Mouse (Mus musculus): ENCODE data around the gene Med23. TPM values are rescaled to one million over a fixed set of nuclear protein-coding genes. Genes with fewer than 3 reads are reported as not detected.
A peak's percentile ranks its signal among the peaks of the same experiment; 100 is the strongest.

Gene Med23
- polyA plus RNA-seq, 1 experiment from 2014 or later, result 25.6 TPM

- no peaks in the 10 kb centered on the region for H3K27me3 ChIP-seq
- ATAC-seq, result no peak
- POLR2A ChIA-PET, result no interaction called here
- DNase-seq (ENCODE audit: low read depth, low spot score), result no peak
- CTCF ChIA-PET, result interaction anchor here (1.2 kb wide), 1 partner anchor 20 kb away, joined by 3 read pairs; no protein-coding TSS in a partner anchor
- in situ Hi-C loops (cut with MboI; ENCODE audit: low pct_unique_long_range_greater_than_20kb), result no loop called here
- TF ChIP-seq CTCF (IDR thresholded peaks at IDR 0.05), result no peak
These were observed 38.2 kb upstream of the Med23 start for GRCm38 (mm10) chr10:24831377-24832095.

GRCm38 (mm10) chr10:24832306-24832705 is 37.5 kb upstream of the Med23 start:
- DNase-seq (ENCODE audit: low read depth, low spot score) (no peak), ATAC-seq (no peak)
- ChIA-PET CTCF (no interaction called here), POLR2A (no interaction called here)
- H3K27me3 ChIP-seq, result no peaks in the 10 kb centered on the region
- in situ Hi-C loops (cut with MboI; ENCODE audit: low pct_unique_long_range_greater_than_20kb), result no loop called here
- no peak for TF ChIP-seq CTCF (IDR thresholded peaks at IDR 0.05)

- no peak for DNase-seq (ENCODE audit: low read depth, low spot score)
- CTCF ChIA-PET, result no interaction called here
- POLR2A ChIA-PET, result no interaction called here
- TF ChIP-seq CTCF (IDR thresholded peaks at IDR 0.05), result no peak
- in situ Hi-C loops (cut with MboI; ENCODE audit: low pct_unique_long_range_greater_than_20kb), result no loop called here
- ATAC-seq, result no peak
- H3K27me3 ChIP-seq, result no peaks in the 10 kb centered on the region
These were observed 35.0 kb upstream of the Med23 start for GRCm38 (mm10) chr10:24834634-24835371.

GRCm38 (mm10) chr10:24835702-24836342 is 34.0 kb upstream of the Med23 start:
- CTCF ChIA-PET, result interaction anchor here (1.2 to 2.3 kb wide), 3 partner anchors 9 to 46 kb away, joined by 3 to 6 read pairs (median 4); no protein-coding TSS in a partner anchor
- no peaks in the 10 kb centered on the region for H3K27me3 ChIP-seq
- in situ Hi-C loops (cut with MboI; ENCODE audit: low pct_unique_long_range_greater_than_20kb), result no loop called here
- ATAC-seq (no peak), DNase-seq (ENCODE audit: low read depth, low spot score) (no peak)
- TF ChIP-seq CTCF (IDR thresholded peaks at IDR 0.05), result no peak
- POLR2A ChIA-PET, result no interaction called here

GRCm38 (mm10) chr10:24836366-24837038 is 33.3 kb upstream of the Med23 start:
- ATAC-seq (no peak), DNase-seq (ENCODE audit: low read depth, low spot score) (no peak)
- POLR2A ChIA-PET, result no interaction called here
- CTCF ChIA-PET, result interaction anchor here (0.9 to 2.3 kb wide), 5 partner anchors 9 to 77 kb away, joined by 3 to 6 read pairs (median 3); no protein-coding TSS in a partner anchor
- in situ Hi-C loops (cut with MboI; ENCODE audit: low pct_unique_long_range_greater_than_20kb), result no loop called here
- no peaks in the 10 kb centered on the region for H3K27me3 ChIP-seq
- no peak for TF ChIP-seq CTCF (IDR thresholded peaks at IDR 0.05)

GRCm38 (mm10) chr10:24840795-24841194 is 29.0 kb upstream of the Med23 start:
- in situ Hi-C loops (cut with MboI; ENCODE audit: low pct_unique_long_range_greater_than_20kb), result no loop called here
- ATAC-seq (no peak), DNase-seq (ENCODE audit: low read depth, low spot score) (no peak)
- TF ChIP-seq CTCF (IDR thresholded peaks at IDR 0.05), result no peak
- ChIA-PET CTCF (no interaction called here), POLR2A (no interaction called here)
- H3K27me3 ChIP-seq, result no peaks in the 10 kb centered on the region

- ChIA-PET CTCF (no interaction called here), POLR2A (no interaction called here)
- peak; percentile 75 for ATAC-seq
- H3K27me3 ChIP-seq, result no peaks in the 10 kb centered on the region
- TF ChIP-seq CTCF (IDR thresholded peaks at IDR 0.05), result no peak
- no peak for DNase-seq (ENCODE audit: low read depth, low spot score)
- in situ Hi-C loops (cut with MboI; ENCODE audit: low pct_unique_long_range_greater_than_20kb), result no loop called here
These were observed 27.8 kb upstream of the Med23 start for GRCm38 (mm10) chr10:24841998-24842397.

- ChIA-PET CTCF (no interaction called here), POLR2A (no interaction called here)
- TF ChIP-seq CTCF (IDR thresholded peaks at IDR 0.05), result no peak
- ATAC-seq (no peak), DNase-seq (ENCODE audit: low read depth, low spot score) (no peak)
- no peaks in the 10 kb centered on the region for H3K27me3 ChIP-seq
- in situ Hi-C loops (cut with MboI; ENCODE audit: low pct_unique_long_range_greater_than_20kb), result no loop called here
These were observed 27.1 kb upstream of the Med23 start, which contains the start of gene Enpp3 for GRCm38 (mm10) chr10:24842676-24843075. Gene Enpp3 (minus strand): TSS chr10:24842823.

GRCm38 (mm10) chr10:24863146-24863545 is 6.6 kb upstream of the Med23 start:
- ChIA-PET CTCF (no interaction called here), POLR2A (no interaction called here)
- H3K27me3 ChIP-seq, result no peaks in the 10 kb centered on the region
- no peak for ATAC-seq
- DNase-seq (ENCODE audit: low read depth, low spot score), result no peak
- TF ChIP-seq CTCF (IDR thresholded peaks at IDR 0.05), result no peak
- in situ Hi-C loops (cut with MboI; ENCODE audit: low pct_unique_long_range_greater_than_20kb), result no loop called here

- DNase-seq (ENCODE audit: low read depth, low spot score) (no peak), ATAC-seq (no peak)
- TF ChIP-seq CTCF (IDR thresholded peaks at IDR 0.05), result peak; percentile 31
- ChIA-PET CTCF (no interaction called here), POLR2A (no interaction called here)
- in situ Hi-C loops (cut with MboI; ENCODE audit: low pct_unique_long_range_greater_than_20kb), result no loop called here
- H3K27me3 ChIP-seq, result no peaks in the 10 kb centered on the region
These were observed 5.4 kb upstream of the Med23 start for GRCm38 (mm10) chr10:24864434-24864833.

Measured in Patski (cell line).